Mouse (Mus musculus) lung, postnatal 4 days (tissue): ENCODE results near the gene Tec.

Experiments used
- DNase-seq, 2 experiments: peaks; one replicate each; pipeline ENCODE4 v3.0.0; 2021

Tec gene

GRCm38 (mm10) chr5:72723429-72723828 is 144.9 kb downstream of the Tec start:
- no peak for DNase-seq

DNA sequence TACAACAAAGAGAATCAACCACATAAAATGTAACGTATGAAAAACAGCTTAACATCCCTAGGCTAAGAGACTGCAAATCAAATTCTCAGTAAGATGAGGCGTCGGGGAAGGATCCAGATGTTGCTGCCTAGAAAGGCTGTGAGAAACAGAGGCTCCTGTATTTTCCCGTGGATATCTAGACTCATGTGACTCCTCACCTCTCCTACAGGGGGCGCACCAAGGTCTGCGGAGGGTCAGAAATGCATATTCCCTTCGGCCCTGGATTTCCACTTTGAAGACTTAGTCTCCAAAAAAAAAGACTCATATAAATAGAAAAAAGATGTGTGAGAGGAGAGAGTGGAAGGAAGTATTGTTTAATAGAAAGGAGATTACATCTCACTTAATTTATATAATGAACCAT is 147.7 kb downstream of the Tec start:
- no peak for DNase-seq

DNA sequence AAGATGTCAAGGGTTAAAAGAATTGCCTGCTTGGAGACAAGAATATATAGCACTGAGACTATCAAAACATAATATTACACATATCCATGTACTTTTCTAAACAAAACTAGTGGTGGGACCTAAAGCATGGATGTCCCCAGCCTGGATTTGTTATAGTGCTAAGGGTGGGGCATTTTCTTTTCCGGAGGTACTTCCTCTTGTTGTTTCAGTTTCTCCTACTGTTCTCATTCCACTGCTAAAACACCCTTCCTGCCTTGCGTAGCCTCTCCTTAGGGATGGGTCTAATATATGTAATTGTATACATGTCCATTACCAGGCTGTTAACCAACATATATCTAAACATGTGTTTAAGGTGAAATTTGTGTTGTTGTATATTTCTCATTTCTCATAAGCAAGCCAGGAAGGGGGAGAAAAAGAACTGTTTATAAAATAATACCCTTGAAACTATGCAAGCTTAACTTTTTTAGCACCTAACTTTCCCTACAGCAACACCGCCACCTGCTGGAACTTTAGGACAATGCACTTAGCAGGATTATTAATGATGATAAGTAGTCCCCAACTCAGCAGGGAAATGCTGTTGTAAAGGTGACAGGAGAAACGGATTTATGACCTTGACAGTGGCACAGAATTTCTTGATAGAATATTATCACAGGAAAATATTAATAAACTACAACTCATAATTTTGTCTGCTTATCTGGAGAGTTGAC is 157.6 kb downstream of the Tec start:
- DNase-seq, result peak in 1 of 2 experiments; percentile 74

GRCm38 (mm10) chr5:72709976-72710375 is 158.3 kb downstream of the Tec start:
- no peak for DNase-seq

GRCm38 (mm10) chr5:72709451-72709850 is 158.8 kb downstream of the Tec start:
- no peak for DNase-seq

DNA sequence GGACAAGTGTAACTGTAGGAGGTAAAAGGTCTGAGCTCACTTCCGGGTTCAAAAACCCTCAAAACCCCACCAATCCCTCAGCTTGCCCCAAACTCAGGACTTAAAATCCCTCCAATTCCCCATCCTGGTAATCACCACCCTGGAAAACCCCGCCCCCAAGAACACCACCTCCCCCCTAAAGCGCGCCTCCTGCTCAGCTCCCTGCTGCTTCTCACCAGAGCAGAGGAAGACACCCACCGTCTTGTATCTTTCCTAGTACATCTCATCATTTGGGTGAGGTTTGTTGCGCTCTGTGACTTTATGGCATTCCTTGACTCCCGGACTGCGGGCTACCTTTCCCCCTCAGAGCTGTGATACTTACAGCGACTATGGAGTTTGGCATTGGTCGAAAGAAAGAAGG is 161.6 kb downstream of the Tec start:
- no peak for DNase-seq

DNA sequence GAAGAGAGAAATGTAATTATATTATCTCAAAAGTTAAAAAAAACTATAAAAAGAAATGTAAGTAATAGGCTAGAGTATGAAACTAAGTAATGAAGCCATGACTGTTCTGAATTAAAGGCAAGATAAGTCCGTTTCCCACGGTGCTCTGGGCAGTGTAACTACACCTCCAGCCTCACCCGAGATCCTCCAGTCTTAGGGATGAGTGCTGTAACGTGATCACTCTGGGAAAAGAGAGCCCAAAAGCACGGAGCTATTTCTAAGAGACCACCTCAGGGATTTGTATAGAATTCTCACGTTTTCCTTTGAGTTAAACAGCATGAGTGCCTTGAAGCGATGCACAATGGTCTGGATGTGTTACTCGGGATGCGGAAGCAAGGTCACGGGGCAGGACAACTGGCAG is 162.2 kb downstream of the Tec start:
- no peak for DNase-seq
